Mouse (Mus musculus) adrenal gland, postnatal 10 days (tissue): ENCODE measurements around the gene Mucl1. TPM values are rescaled to one million over a fixed set of nuclear protein-coding genes. Genes with fewer than 3 reads are reported as not detected.
"Not testable (repeated sequence)": the region's sequence is repeated elsewhere in the genome, so short reads cannot be mapped to it uniquely, and the experiment has no call there.

Source experiments
- DNase-seq: peaks from one replicate; pipeline ENCODE4 v3.0.0; 2021; ENCODE audit warnings: mixed read lengths
- long read RNA-seq, 2 experiments: library from polyadenylated mRNA; stranded (forward); transcript quantifications; one replicate each; pipeline ENCODE4 v2.0.0; 2021
- total RNA-seq, 2 experiments: library from RNA; stranded (reverse); gene quantifications; 2 replicates each; pipeline ENCODE4 v1.2.3; 2021

Gene Mucl1
- under 1 TPM in 1 of 2 experiments, not detected in 1; 0.55 TPM for total RNA-seq
- long read RNA-seq, experiment 1 = 0 reads
- long read RNA-seq, experiment 2 = 0 reads

GRCm38 (mm10) chr15:103755369-103755768, at the start of gene Mucl1:
Gene Mucl1, minus strand, starts transcription at chr15:103755469.
- DNase-seq = no peak

GRCm38 (mm10) chr15:103766836-103767235, 11.6 kb upstream of the Mucl1 start:
- DNase-seq = peak; percentile 55

DNA sequence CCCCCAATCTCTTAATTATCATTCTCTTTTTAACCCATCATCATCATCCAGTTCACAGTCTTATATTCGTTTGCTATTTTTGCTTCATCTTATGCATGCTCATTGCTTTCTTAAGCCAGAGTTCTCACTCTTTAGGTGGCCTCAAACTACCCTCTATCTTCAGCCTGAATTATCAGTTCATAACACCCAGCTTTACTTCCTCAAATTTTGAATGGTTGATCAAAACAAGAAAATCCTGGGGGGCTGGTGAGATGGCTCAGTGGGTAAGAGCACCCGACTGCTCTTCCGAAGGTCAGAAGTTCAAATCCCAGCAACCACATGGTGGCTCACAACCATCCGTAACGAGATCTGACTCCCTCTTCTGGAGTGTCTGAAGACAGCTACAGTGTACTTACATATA, 38.4 kb downstream of the Mucl1 start:
- DNase-seq = not testable (repeated sequence)

Other genes with a start within 250 kb of the Mucl1 start
- gene Ppp1r1a, start 217.5 kb downstream of the Mucl1 start, total RNA-seq = 10 to 100 TPM; 23.0 to 37.4 TPM
- 10 to 100 TPM; 22.6 to 27.0 TPM for gene Glycam1, start 190.4 kb downstream of the Mucl1 start, total RNA-seq
- gene Mucl2, start 143.8 kb upstream of the Mucl1 start, total RNA-seq = under 1 TPM in 1 of 2 experiments, not detected in 1; 0.67 TPM